In genomic region chr4:145193991-145194511, GRCm38 (mm10) we compare ENCODE assay signal across 7 mouse cellular contexts. TPM values are rescaled to one million over a fixed set of nuclear protein-coding genes. Genes with fewer than 3 reads are reported as not detected.
DNase-seq lines count a peak whose midpoint lies in the region; ATAC-seq and TF ChIP-seq lines count a peak whose summit lies in the region.

No protein-coding gene starts in this region.

- H3K4me2 ChIP-seq in heart, embryonic 12.5 days = peak overlapping the region; percentile 78
- peak overlapping the region; percentile 86 for H3K4me2 ChIP-seq in kidney, embryonic 15.5 days

- no peaks in the 10 kb centered on the region for H3K27me3 ChIP-seq in heart, embryonic 12.5 days (replicated peaks)
- H3K27me3 ChIP-seq in kidney, embryonic 15.5 days = no peaks in the 10 kb centered on the region
- H3K27me3 ChIP-seq in small intestine, adult 2 months (ENCODE audit: control insufficient read depth, insufficient read depth, low read length) = no peaks in the 10 kb centered on the region

- peak; percentile 47; the same call in 1 of the 2 replicates for TF ChIP-seq POLR2A in small intestine, adult 2 months (IDR thresholded peaks at IDR 0.05; ENCODE audit: low read depth, low read length)

- ATAC-seq in erythroblast, adult 5-6 weeks (replicated peaks; ENCODE audit: low FRiP score, poor library complexity, severe bottlenecking) = peak; percentile 68
- peak; percentile 56 for ATAC-seq in heart, embryonic 12.5 days (ENCODE audit: insufficient number of reproducible peaks, low FRiP score)
- ATAC-seq in kidney, embryonic 15.5 days (replicated peaks; ENCODE audit: low FRiP score) = peak; percentile 47

- WGBS in heart, embryonic 12.5 days = under 1% methylated on average over 10 of the region's 10 CpGs
- under 1% methylated on average over 10 of the region's 10 CpGs for WGBS in kidney, embryonic 15.5 days
- 2% methylated on average over 10 of the region's 10 CpGs for WGBS in small intestine, adult 2 months

- H3K36me3 ChIP-seq in heart, embryonic 12.5 days = peaks cover 13% of the 10 kb centered on the region
- peaks cover 17% of the 10 kb centered on the region for H3K36me3 ChIP-seq in kidney, embryonic 15.5 days
- H3K36me3 ChIP-seq in small intestine, adult 2 months (ENCODE audit: control insufficient read depth, insufficient read depth, low read length) = peaks cover 9% of the 10 kb centered on the region

- TF ChIP-seq CTCF in small intestine, adult 2 months (IDR thresholded peaks at IDR 0.05; ENCODE audit: extremely low read depth, insufficient read length, insufficient replicate concordance, low read depth, low read length) = no peak

- peak overlapping the region; percentile 95 for H3K9ac ChIP-seq in heart, embryonic 12.5 days
- peak overlapping the region; percentile 86 for H3K9ac ChIP-seq in kidney, embryonic 15.5 days

- peaks cover 18% of the 10 kb centered on the region for H3K4me1 ChIP-seq in heart, embryonic 12.5 days (replicated peaks)
- H3K4me1 ChIP-seq in kidney, embryonic 15.5 days = peaks cover 23% of the 10 kb centered on the region
- peaks cover 5% of the 10 kb centered on the region; the same call in 1 of the 2 replicates for H3K4me1 ChIP-seq in small intestine, adult 2 months (ENCODE audit: control insufficient read depth, insufficient read depth, insufficient read length, low read length)

- peak overlapping the region; percentile 97 for H3K4me3 ChIP-seq in heart, embryonic 12.5 days
- peak overlapping the region; percentile 96 for H3K4me3 ChIP-seq in kidney, embryonic 15.5 days (replicated peaks)
- peak overlapping the region; percentile 97 for H3K4me3 ChIP-seq in small intestine, adult 2 months (ENCODE audit: low read depth, low read length)

- peak overlapping the region; percentile 82 for H3K27ac ChIP-seq in heart, embryonic 12.5 days (ENCODE audit: poor library complexity, severe bottlenecking)
- peak overlapping the region; percentile 79 for H3K27ac ChIP-seq in kidney, embryonic 15.5 days
- H3K27ac ChIP-seq in small intestine, adult 2 months (ENCODE audit: insufficient read depth, low read depth, low read length) = peak overlapping the region; percentile 87

- no peaks in the 10 kb centered on the region for H3K9me3 ChIP-seq in heart, embryonic 12.5 days (replicated peaks)
- no peaks in the 10 kb centered on the region for H3K9me3 ChIP-seq in kidney, embryonic 15.5 days (replicated peaks)

- peak; percentile 57 for DNase-seq in Muller cell, postnatal 12 days (ENCODE audit: inconsistent ontology term)
- peak; percentile 54 for DNase-seq in brain, adult 2 months (ENCODE audit: low read depth, low spot score)
- DNase-seq in lung, postnatal 14 days = peak; percentile 28

RNA-seq across cellular contexts. Expression of gene Vps13d, which starts 0.8 kb away (rescaled TPM):
- 33.9 and 44.2 TPM in 2 replicates for total RNA-seq in erythroblast, adult 5-6 weeks (2015; ENCODE audit: low replicate concordance)
- 38.5 and 46.0 TPM in 2 replicates for total RNA-seq in erythroblast, adult 5-6 weeks (2017; ENCODE audit: low replicate concordance)
- polyA plus RNA-seq in heart, embryonic 12.5 days (2016; fragmentation: Nextera tagmentation; extraction: Ambion mirVana) = 7.6 and 9.5 TPM in 2 replicates
- polyA plus RNA-seq in kidney, embryonic 15.5 days (2015; fragmentation: Nextera tagmentation; extraction: Ambion mirVana) = 9.9 and 10.1 TPM in 2 replicates
- 5.0 and 11.9 TPM in 2 replicates for polyA plus RNA-seq in small intestine, adult 2 months (2012; rRNA removed)

RNA-seq across cellular contexts. Expression of gene Tnfrsf1b, which starts 52.6 kb away (rescaled TPM):
- total RNA-seq in erythroblast, adult 5-6 weeks (2015; ENCODE audit: low replicate concordance) = 10.6 and 19.9 TPM in 2 replicates
- total RNA-seq in erythroblast, adult 5-6 weeks (2017; ENCODE audit: low replicate concordance) = 10.0 and 12.1 TPM in 2 replicates
- polyA plus RNA-seq in heart, embryonic 12.5 days (2016; fragmentation: Nextera tagmentation; extraction: Ambion mirVana) = 3.8 and 4.1 TPM in 2 replicates
- polyA plus RNA-seq in kidney, embryonic 15.5 days (2015; fragmentation: Nextera tagmentation; extraction: Ambion mirVana) = 3.2 and 3.5 TPM in 2 replicates
- 13.5 and 14.2 TPM in 2 replicates for polyA plus RNA-seq in small intestine, adult 2 months (2012; rRNA removed)

Comparison
In these comparisons a context has a peak if more than half of its experiments do, and no peak if none do; other contexts are left out.
1. Peak in every context shown above with its lines: DNase-seq, ATAC-seq, H3K4me3 ChIP-seq and H3K27ac ChIP-seq.